Mouse (Mus musculus) midbrain, embryonic 16.5 days (tissue): ENCODE measurements at regions not wholly inside any gene's neighbourhood (a gene's known extent, or its start where the extent isn't known, plus 50 kb on each side); places are given as distances from the start of the nearest gene placed in this dataset.

ENCODE experiments used
- ATAC-seq: fragments of 200-750 bp; cut with Nextera tagmentation; 2 replicates; pipeline ENCODE4 v1.8.0; 2017; ENCODE audit warnings: moderate TSS enrichment
- H3K27ac ChIP-seq: fragments of 300-500 bp; sonication (generic); 2 replicates; pipeline ENCODE4 v1.5.1; 2014; ENCODE audit warnings: mild to moderate bottlenecking, low read length, mixed read lengths
- H3K27me3 ChIP-seq: fragments of 300-500 bp; sonication (generic); 2 replicates; pipeline ENCODE4 v1.6.1; 2014; ENCODE audit warnings: low read depth, low read length, mixed read lengths; ENCODE audit not compliant: control insufficient read depth, insufficient read depth
- H3K36me3 ChIP-seq: fragments of 300-500 bp; sonication (generic); 2 replicates; pipeline ENCODE4 v1.6.1; 2014; ENCODE audit warnings: mild to moderate bottlenecking, low read length, moderate library complexity, mixed read lengths; ENCODE audit not compliant: control insufficient read depth, insufficient read depth
- H3K4me1 ChIP-seq: fragments of 300-500 bp; sonication (generic); 2 replicates; pipeline ENCODE4 v1.6.1; 2014; ENCODE audit warnings: mild to moderate bottlenecking, low read length, mixed read lengths; ENCODE audit not compliant: control insufficient read depth, insufficient read depth
- H3K4me2 ChIP-seq: fragments of 300-500 bp; sonication (generic); 2 replicates; pipeline ENCODE4 v1.6.1; 2014; ENCODE audit warnings: mild to moderate bottlenecking, low read length, mixed read lengths
- H3K4me3 ChIP-seq: fragments of 300-500 bp; sonication (generic); 2 replicates; pipeline ENCODE4 v1.5.1; 2014; ENCODE audit warnings: low read depth, mild to moderate bottlenecking, low read length, moderate library complexity, mixed read lengths
- H3K9ac ChIP-seq: fragments of 300-500 bp; sonication (generic); 2 replicates; pipeline ENCODE4 v1.6.1; 2014; ENCODE audit warnings: low read depth, low read length, mixed read lengths
- H3K9me3 ChIP-seq: fragments of 300-500 bp; sonication (generic); replicated peaks from 2 replicates; pipeline ENCODE4 v1.6.1; 2014; ENCODE audit warnings: mild to moderate bottlenecking, low read length, mixed read lengths; ENCODE audit not compliant: control insufficient read depth, poor library complexity, severe bottlenecking
- WGBS: fragments of 180-500 bp; shearing (Covaris S2); extraction: QIAGEN DNeasy Blood & Tissue Kit; methylation state at CpG from one replicate; pipeline ENCODE4 v1.1.7; 2014; 5-methylcytosine and 5-hydroxymethylcytosine counted together

DNA sequence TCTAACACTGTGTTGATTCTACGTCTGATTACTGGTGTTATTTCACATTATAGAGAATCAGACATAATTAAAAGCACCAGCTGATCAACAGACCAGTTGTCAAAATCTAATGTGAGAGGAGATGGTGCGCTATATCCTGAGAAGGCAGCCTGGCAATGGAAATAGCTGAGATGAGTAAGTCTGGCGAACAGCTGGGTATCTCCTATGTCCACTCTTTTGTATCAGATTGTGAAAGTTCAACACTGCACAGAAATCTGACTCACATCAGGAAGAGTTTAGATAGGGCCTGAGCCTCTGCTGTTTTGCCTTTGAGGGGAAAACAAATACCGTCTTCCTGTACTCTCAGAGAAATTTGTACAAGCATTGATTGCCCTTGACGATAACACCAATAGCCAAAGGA is 1126.5 kb downstream of the Slc22a22 start:
- Histone ChIP-seq H3K27me3 (no peaks in the 10 kb centered on the region), H3K9ac (no peak overlapping the region), H3K4me2 (no peak overlapping the region), H3K9me3 (no peaks in the 10 kb centered on the region), H3K36me3 (no peaks in the 10 kb centered on the region), H3K4me1 (no peaks in the 10 kb centered on the region), H3K4me3 (no peak overlapping the region), H3K27ac (no peak overlapping the region)
- 90% methylated on average over 5 of the region's 5 CpGs for WGBS
- no peak for ATAC-seq

- no peaks in the 10 kb centered on the region for H3K9me3 ChIP-seq
- H3K27ac ChIP-seq = no peak overlapping the region
- ATAC-seq = no peak
- no peak overlapping the region for H3K4me2 ChIP-seq
- no peaks in the 10 kb centered on the region for H3K4me1 ChIP-seq
- H3K4me3 ChIP-seq = no peak overlapping the region
- no peaks in the 10 kb centered on the region for H3K36me3 ChIP-seq
- no peaks in the 10 kb centered on the region for H3K27me3 ChIP-seq
- WGBS = 80% methylated on average over 2 of the region's 2 CpGs
- no peak overlapping the region for H3K9ac ChIP-seq
Observed at GRCm38 (mm10) chr15:56346111-56346510, 1131.3 kb downstream of the Slc22a22 start.

- no peaks in the 10 kb centered on the region for H3K9me3 ChIP-seq
- H3K36me3 ChIP-seq = no peaks in the 10 kb centered on the region
- ATAC-seq = no peak
- H3K4me3 ChIP-seq = no peak overlapping the region
- no peaks in the 10 kb centered on the region for H3K4me1 ChIP-seq
- 95% methylated on average over 2 of the region's 2 CpGs for WGBS
- no peaks in the 10 kb centered on the region for H3K27me3 ChIP-seq
- no peak overlapping the region for H3K27ac ChIP-seq
- H3K9ac ChIP-seq = no peak overlapping the region
- no peak overlapping the region for H3K4me2 ChIP-seq
Observed at GRCm38 (mm10) chr15:56344973-56345372, 1132.5 kb downstream of the Slc22a22 start.

DNA sequence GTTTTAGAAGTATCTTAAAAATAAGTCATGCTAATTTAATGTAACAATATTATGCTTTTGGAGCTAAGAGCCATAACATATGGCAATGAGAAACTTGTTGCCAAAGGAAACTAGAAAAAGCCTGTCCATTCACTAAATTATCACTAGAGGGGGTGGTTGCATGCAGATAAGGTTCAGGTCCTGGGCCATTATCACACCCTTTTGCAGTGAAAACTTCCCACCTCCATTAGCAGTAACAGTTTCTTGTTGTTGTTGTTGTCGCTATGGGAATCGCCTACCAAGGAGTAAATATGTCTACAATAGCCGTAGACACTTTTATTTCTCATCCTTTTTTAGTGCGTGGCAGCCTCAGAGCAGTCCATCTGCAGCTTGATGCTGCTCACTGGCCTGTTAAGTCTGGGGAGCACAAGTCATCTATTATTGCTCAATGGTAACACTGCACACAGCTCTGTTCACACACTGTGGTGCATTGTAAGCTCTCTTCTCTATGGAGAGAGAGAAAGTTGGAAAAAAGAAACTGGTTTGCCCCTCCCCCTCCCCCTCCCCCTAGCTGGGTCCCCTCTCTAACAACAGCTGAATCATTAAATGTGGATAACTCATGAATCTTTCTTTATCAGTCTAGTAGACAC is 1133.0 kb downstream of the Slc22a22 start:
- no peak overlapping the region for H3K27ac ChIP-seq
- H3K9ac ChIP-seq = no peak overlapping the region
- 41% methylated on average over 4 of the region's 4 CpGs for WGBS
- no peaks in the 10 kb centered on the region for H3K9me3 ChIP-seq
- H3K4me2 ChIP-seq = no peak overlapping the region
- H3K4me3 ChIP-seq = no peak overlapping the region
- no peaks in the 10 kb centered on the region for H3K36me3 ChIP-seq
- ATAC-seq = no peak
- H3K27me3 ChIP-seq = no peaks in the 10 kb centered on the region
- H3K4me1 ChIP-seq = no peaks in the 10 kb centered on the region

GRCm38 (mm10) chr15:56337879-56338278 is 1139.5 kb downstream of the Slc22a22 start:
- no peak overlapping the region for H3K4me3 ChIP-seq
- no peak overlapping the region for H3K9ac ChIP-seq
- H3K4me1 ChIP-seq = no peaks in the 10 kb centered on the region
- no peaks in the 10 kb centered on the region for H3K27me3 ChIP-seq
- ATAC-seq = no peak
- WGBS = 63% methylated on average over 5 of the region's 5 CpGs
- H3K4me2 ChIP-seq = no peak overlapping the region
- H3K9me3 ChIP-seq = no peaks in the 10 kb centered on the region
- H3K27ac ChIP-seq = no peak overlapping the region
- no peaks in the 10 kb centered on the region for H3K36me3 ChIP-seq

- Histone ChIP-seq H3K27ac (no peak overlapping the region), H3K4me2 (no peak overlapping the region), H3K36me3 (no peaks in the 10 kb centered on the region), H3K9me3 (no peaks in the 10 kb centered on the region), H3K4me1 (no peaks in the 10 kb centered on the region), H3K4me3 (no peak overlapping the region), H3K27me3 (no peaks in the 10 kb centered on the region), H3K9ac (no peak overlapping the region)
- 0 out of 2 replicates have a peak, but pooled peaks have one; percentile 51 for ATAC-seq
- 46% methylated on average over 5 of the region's 5 CpGs for WGBS
Observed at GRCm38 (mm10) chr15:56336449-56336848, 1141.0 kb downstream of the Slc22a22 start.

DNA sequence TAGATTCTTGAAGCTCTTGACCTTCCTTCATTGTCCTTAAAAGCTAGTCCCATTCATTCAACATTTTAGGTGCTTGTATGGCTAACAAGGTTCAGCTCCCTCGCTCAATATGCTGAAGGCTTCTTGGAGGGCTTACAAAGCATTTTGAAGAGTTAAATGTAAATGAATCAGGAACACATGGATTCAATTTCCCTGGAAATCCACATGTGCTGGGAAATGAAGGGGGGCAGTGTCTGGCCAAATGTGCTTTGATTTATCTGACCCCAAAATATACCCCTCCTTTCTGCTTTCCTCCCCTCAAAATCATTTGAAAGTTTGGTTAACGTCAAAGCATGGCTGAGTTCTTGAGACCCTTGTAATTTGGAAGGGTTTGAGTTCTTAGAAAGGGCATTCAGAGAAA is 1142.4 kb downstream of the Slc22a22 start:
- no peaks in the 10 kb centered on the region for H3K36me3 ChIP-seq
- no peaks in the 10 kb centered on the region for H3K4me1 ChIP-seq
- no peaks in the 10 kb centered on the region for H3K27me3 ChIP-seq
- no peaks in the 10 kb centered on the region for H3K9me3 ChIP-seq
- no peak overlapping the region for H3K27ac ChIP-seq
- 63% methylated on average over 2 of the region's 2 CpGs for WGBS
- H3K9ac ChIP-seq = no peak overlapping the region
- no peak overlapping the region for H3K4me2 ChIP-seq
- no peak overlapping the region for H3K4me3 ChIP-seq
- no peak for ATAC-seq

DNA sequence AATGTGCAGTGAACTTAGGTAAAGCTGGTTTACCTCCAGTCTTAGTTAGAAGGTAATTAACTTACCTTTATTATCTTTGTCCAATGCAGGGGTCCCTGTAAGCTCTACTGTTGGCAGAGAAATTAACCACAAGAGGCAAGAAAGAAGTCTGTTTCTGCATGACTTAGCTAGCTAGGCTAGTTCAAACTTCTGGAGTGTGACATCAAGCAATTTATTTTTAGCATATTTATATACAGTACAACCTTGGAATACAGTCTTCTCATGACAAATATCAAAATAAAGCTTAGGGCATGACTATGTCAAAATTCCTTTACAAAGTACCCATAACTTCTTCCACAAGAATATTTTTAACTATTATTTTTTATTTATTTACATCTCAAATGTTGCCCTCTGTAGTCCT is 1156.9 kb downstream of the Slc22a22 start:
- Histone ChIP-seq H3K4me2 (no peak overlapping the region), H3K27me3 (no peaks in the 10 kb centered on the region), H3K9me3 (no peaks in the 10 kb centered on the region), H3K27ac (no peak overlapping the region), H3K4me3 (no peak overlapping the region), H3K36me3 (no peaks in the 10 kb centered on the region), H3K4me1 (no peaks in the 10 kb centered on the region), H3K9ac (no peak overlapping the region)
- no peak for ATAC-seq

DNA sequence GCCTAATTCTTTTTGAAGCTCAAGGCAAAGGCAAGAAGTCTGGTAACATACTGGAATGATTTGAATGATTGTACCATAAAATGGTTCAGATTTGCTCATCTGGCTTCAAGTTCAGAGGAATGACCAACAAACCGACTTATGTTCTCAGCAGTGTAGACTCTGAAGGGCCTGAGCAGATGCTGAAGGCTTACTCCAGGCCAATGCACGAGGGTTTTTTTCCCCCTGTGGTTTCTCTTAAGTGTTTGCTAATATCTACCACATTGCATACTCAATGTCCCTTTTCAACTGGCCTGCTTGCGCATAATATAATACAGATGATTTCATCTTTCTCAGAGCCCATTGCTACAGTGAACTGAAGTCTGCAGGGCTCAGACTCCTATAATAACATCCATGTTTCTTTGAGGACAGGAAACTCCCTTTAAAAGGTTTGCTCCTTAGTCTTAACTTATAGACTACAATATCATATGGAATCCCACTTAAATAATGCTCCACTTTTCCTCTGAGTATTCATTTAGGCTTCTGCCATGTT is 1182.5 kb downstream of the Slc22a22 start:
- H3K27ac ChIP-seq = no peak overlapping the region
- H3K27me3 ChIP-seq = no peaks in the 10 kb centered on the region
- H3K4me3 ChIP-seq = no peak overlapping the region
- no peaks in the 10 kb centered on the region for H3K9me3 ChIP-seq
- no peaks in the 10 kb centered on the region for H3K36me3 ChIP-seq
- H3K4me1 ChIP-seq = no peaks in the 10 kb centered on the region
- ATAC-seq = no peak
- H3K9ac ChIP-seq = no peak overlapping the region
- H3K4me2 ChIP-seq = no peak overlapping the region
- 81% methylated on average over 3 of the region's 3 CpGs for WGBS
